Mouse (Mus musculus) liver, postnatal 0 days (tissue): ENCODE data around the gene Hao2. TPM values are rescaled to one million over a fixed set of nuclear protein-coding genes. Genes with fewer than 3 reads are reported as not detected.

Experiments
- ATAC-seq: fragments of 200-750 bp; cut with Nextera tagmentation; 2 replicates; pipeline ENCODE4 v1.8.0; 2017; ENCODE audit warnings: mild to moderate bottlenecking, moderate library complexity
- DNase-seq: peaks from one replicate; pipeline ENCODE4 v3.0.0-alpha.2; 2016
- H3K27ac ChIP-seq: fragments of 300-500 bp; sonication (generic); 2 replicates; pipeline ENCODE4 v1.5.1; 2014; ENCODE audit warnings: antibody characterized with exemption, moderate library complexity, mild to moderate bottlenecking, low read depth
- H3K27me3 ChIP-seq: fragments of 300-500 bp; sonication (generic); 2 replicates; pipeline ENCODE4 v1.6.1; 2014; ENCODE audit warnings: low read length, control low read depth, mixed read lengths; ENCODE audit not compliant: insufficient read depth
- H3K36me3 ChIP-seq: fragments of 300-500 bp; sonication (generic); replicated peaks from 2 replicates; pipeline ENCODE4 v1.6.1; 2014; ENCODE audit warnings: mild to moderate bottlenecking, control low read depth, low read length, moderate library complexity, mixed read lengths; ENCODE audit not compliant: insufficient read depth
- H3K4me1 ChIP-seq: fragments of 300-500 bp; sonication (generic); 2 replicates; pipeline ENCODE4 v1.6.1; 2014; ENCODE audit warnings: antibody characterized with exemption, mild to moderate bottlenecking, control low read depth; ENCODE audit not compliant: insufficient read depth
- H3K4me2 ChIP-seq: fragments of 300-500 bp; sonication (generic); 2 replicates; pipeline ENCODE4 v1.6.1; 2014; ENCODE audit warnings: low read depth, mild to moderate bottlenecking, low read length, moderate library complexity, mixed read lengths
- H3K4me3 ChIP-seq: fragments of 300-500 bp; sonication (generic); 2 replicates; pipeline ENCODE4 v1.5.1; 2014; ENCODE audit warnings: low read depth, low read length
- H3K9ac ChIP-seq: fragments of 300-500 bp; sonication (generic); replicated peaks from 2 replicates; pipeline ENCODE4 v1.6.1; 2014; ENCODE audit warnings: mild to moderate bottlenecking, moderate library complexity
- H3K9me3 ChIP-seq: fragments of 300-500 bp; sonication (generic); 2 replicates; pipeline ENCODE4 v1.6.1; 2016; ENCODE audit warnings: mild to moderate bottlenecking, control low read depth, low read length, mixed read lengths
- CTCF ChIP-seq: sonication (generic); IDR thresholded peaks from 2 replicates; pipeline ENCODE4 v1.5.1; 2016; ENCODE audit warnings: antibody characterized with exemption, low read depth
- EP300 ChIP-seq: IDR thresholded peaks from 2 replicates; pipeline ENCODE4 v1.6.1; 2016; ENCODE audit warnings: antibody characterized with exemption, low read depth, mild to moderate bottlenecking
- WGBS: fragments of 180-500 bp; shearing (Covaris S2); extraction: QIAGEN DNeasy Blood & Tissue Kit; methylation state at CpG from one replicate; pipeline ENCODE4 v1.1.7; 2014; ENCODE audit not compliant: insufficient replicate concordance; 5-methylcytosine and 5-hydroxymethylcytosine counted together
- polyA plus RNA-seq: library from polyadenylated mRNA; unstranded; fragments of >200 nt; fragmentation: Nextera tagmentation; extraction: Ambion mirVana; gene quantifications from 2 replicates; pipeline ENCODE4 v1.2.1, GENCODE M21; 2015

The Hao2 gene
- polyA plus RNA-seq, 1 experiment from 2014 or later = 36.6 TPM

DNA sequence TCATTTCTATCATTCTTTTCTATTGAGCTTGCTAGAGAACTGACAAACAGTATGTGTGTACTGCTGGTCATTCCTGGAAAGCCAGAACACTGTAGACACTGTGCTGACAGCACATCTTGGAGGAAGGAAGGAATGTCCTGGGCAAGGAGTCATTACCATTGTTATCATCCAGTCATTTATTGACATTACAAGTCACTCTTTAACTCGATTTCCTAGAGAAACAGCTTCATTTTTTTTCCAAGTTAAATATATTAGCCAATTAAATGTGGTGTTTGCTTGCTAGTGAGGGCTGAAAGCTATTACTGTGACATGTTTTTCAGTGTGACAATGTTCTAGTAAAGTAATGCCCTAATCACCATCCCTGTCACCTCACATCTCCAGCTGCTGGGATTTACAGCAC lies 39.4 kb downstream of the Hao2 start:
- Histone ChIP-seq H3K9ac (no peak overlapping the region), H3K36me3 (no peaks in the 10 kb centered on the region), H3K4me1 (peaks cover 10% of the 10 kb centered on the region; the same call in 1 of the 2 replicates), H3K27ac (0 out of 2 replicates have a peak overlapping the region, but pooled peaks have one; percentile 7), H3K9me3 (no peaks in the 10 kb centered on the region), H3K4me2 (no peak overlapping the region), H3K27me3 (no peaks in the 10 kb centered on the region), H3K4me3 (no peak overlapping the region)
- ATAC-seq (peak; percentile 26; the same call in 1 of the 2 replicates), DNase-seq (no peak)
- TF ChIP-seq EP300 = peak; percentile 52; the same call in 1 of the 2 replicates
- no peak for TF ChIP-seq CTCF
- 13% methylated on average over 1 of the region's 1 CpGs for WGBS

- Histone ChIP-seq H3K4me2 (no peak overlapping the region), H3K27ac (no peak overlapping the region), H3K4me1 (peaks cover 10% of the 10 kb centered on the region; the same call in 1 of the 2 replicates), H3K36me3 (no peaks in the 10 kb centered on the region), H3K4me3 (no peak overlapping the region), H3K9me3 (no peaks in the 10 kb centered on the region), H3K9ac (no peak overlapping the region), H3K27me3 (no peaks in the 10 kb centered on the region)
- 72% methylated on average over 3 of the region's 3 CpGs for WGBS
- no peak for ATAC-seq
- DNase-seq = no peak
- TF ChIP-seq EP300 (no peak), CTCF (no peak)
Measured at GRCm38 (mm10) chr3:98853051-98853450, 40.0 kb downstream of the Hao2 start.

DNA sequence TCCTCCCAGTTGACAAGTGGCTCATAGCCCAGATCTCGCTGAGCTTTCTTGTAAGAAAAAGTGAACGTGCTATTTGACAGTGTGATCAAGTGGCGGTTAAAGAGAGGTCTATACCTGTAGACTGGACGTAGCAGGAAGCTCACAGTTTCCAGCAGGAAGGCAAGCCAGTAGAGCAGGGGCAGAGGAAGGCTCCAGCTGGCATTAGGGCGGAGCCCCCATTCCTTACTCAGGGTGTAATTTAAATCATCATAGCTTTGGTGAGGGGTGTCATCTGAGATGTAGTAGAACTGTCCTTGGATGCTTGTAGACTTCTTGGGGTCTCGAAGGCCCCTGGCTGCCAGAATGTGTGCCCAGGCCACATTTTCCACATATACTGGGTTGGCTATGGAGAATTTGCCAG lies 40.4 kb downstream of the Hao2 start:
- Histone ChIP-seq H3K9ac (no peak overlapping the region), H3K36me3 (no peaks in the 10 kb centered on the region), H3K4me3 (no peak overlapping the region), H3K27me3 (no peaks in the 10 kb centered on the region), H3K9me3 (no peaks in the 10 kb centered on the region), H3K4me2 (no peak overlapping the region), H3K4me1 (peaks cover 10% of the 10 kb centered on the region; the same call in 1 of the 2 replicates), H3K27ac (no peak overlapping the region)
- TF ChIP-seq CTCF (no peak), EP300 (no peak)
- ATAC-seq (no peak), DNase-seq (no peak)
- WGBS = 70% methylated on average over 6 of the region's 6 CpGs

GRCm38 (mm10) chr3:98851853-98852252 lies 41.2 kb downstream of the Hao2 start:
- 54% methylated on average over 2 of the region's 2 CpGs for WGBS
- DNase-seq = no peak
- no peak for ATAC-seq

DNA sequence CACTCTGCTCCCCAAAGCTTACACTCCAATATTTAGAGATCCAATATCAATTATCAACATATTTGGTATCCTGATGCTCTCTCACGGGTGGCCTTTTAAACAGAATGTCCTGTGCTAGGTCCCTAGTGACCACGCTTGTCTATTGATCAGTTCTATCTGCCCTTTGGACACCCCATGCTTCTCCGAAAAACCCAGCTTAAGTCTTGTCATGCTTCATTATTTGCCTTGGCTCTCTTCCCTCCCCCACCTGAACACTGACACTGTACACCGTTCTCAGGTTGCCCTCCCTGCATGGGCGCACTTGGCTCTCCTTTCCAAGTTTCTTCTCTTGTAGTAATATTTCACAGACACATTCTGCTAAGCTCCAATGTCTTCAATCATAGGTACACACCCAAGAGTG lies 42.8 kb downstream of the Hao2 start:
- Histone ChIP-seq H3K36me3 (no peaks in the 10 kb centered on the region), H3K4me2 (no peak overlapping the region), H3K9ac (no peak overlapping the region), H3K27me3 (no peaks in the 10 kb centered on the region), H3K4me1 (0 out of 2 replicates have a peak, but pooled peaks cover 5% of the 10 kb centered on the region), H3K27ac (peak overlapping the region; percentile 41; the same call in 1 of the 2 replicates), H3K9me3 (no peaks in the 10 kb centered on the region), H3K4me3 (no peak overlapping the region)
- TF ChIP-seq CTCF = no peak
- peak; percentile 67 for TF ChIP-seq EP300
- DNase-seq = peak; percentile 30
- peak; percentile 81 for ATAC-seq
- WGBS = 60% methylated on average over 5 of the region's 5 CpGs

More at GRCm38 (mm10) chr3:98851853-98852252, 41.2 kb downstream of the Hao2 start:
- Histone ChIP-seq H3K4me2 (no peak overlapping the region), H3K36me3 (no peaks in the 10 kb centered on the region), H3K27me3 (no peaks in the 10 kb centered on the region), H3K4me1 (peaks cover 7% of the 10 kb centered on the region; the same call in 1 of the 2 replicates), H3K9ac (no peak overlapping the region), H3K4me3 (no peak overlapping the region), H3K9me3 (no peaks in the 10 kb centered on the region), H3K27ac (0 out of 2 replicates have a peak overlapping the region, but pooled peaks have one; percentile 41)
- TF ChIP-seq EP300 (no peak), CTCF (no peak)

DNA sequence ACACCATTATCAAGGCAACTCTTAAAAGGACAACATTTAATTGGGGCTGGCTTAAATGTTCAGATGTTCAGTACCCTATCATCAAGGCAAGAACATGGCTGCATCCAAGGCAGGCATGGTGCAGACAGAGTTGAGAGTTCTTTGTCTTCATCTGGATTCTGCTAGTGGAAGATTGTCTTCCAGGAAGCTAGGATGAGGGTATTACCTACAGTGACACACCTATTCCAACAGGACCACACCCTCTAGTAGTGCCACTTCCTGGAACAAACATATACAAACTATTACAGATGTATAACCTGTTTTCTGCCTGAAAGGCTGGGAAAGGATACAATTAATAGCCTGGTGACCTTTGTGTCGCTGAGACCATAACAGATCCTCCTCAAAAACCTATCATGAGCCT lies 44.1 kb downstream of the Hao2 start:
- no peak overlapping the region for H3K27ac ChIP-seq
- DNase-seq (no peak), ATAC-seq (no peak)
- no peaks in the 10 kb centered on the region for H3K9me3 ChIP-seq
- no peaks in the 10 kb centered on the region for H3K36me3 ChIP-seq
- 71% methylated on average over 1 of the region's 1 CpGs for WGBS
- H3K27me3 ChIP-seq = no peaks in the 10 kb centered on the region
- 0 out of 2 replicates have a peak, but pooled peaks cover 3% of the 10 kb centered on the region for H3K4me1 ChIP-seq
- H3K4me2 ChIP-seq = no peak overlapping the region
- no peak for TF ChIP-seq CTCF
- no peak for TF ChIP-seq EP300
- H3K4me3 ChIP-seq = no peak overlapping the region
- H3K9ac ChIP-seq = no peak overlapping the region

Other genes with a start within 250 kb of the Hao2 start
- 2.0 and 2.1 TPM in 2 replicates for gene Hsd3b2, start 168.7 kb downstream of the Hao2 start, polyA plus RNA-seq
- 83.5 and 99.1 TPM in 2 replicates for gene Hsd3b3, start 130.1 kb downstream of the Hao2 start, polyA plus RNA-seq
- 0.81 and 1.5 TPM in 2 replicates for gene Hsd3b6, start 78.8 kb downstream of the Hao2 start, polyA plus RNA-seq
- 56.4 and 60.2 TPM in 2 replicates for gene Hsd3b1, start 33.4 kb downstream of the Hao2 start, polyA plus RNA-seq
- gene Wars2, start 247.8 kb upstream of the Hao2 start, polyA plus RNA-seq = 1.4 and 1.9 TPM in 2 replicates